Mouse (Mus musculus) stomach, postnatal 0 days (tissue): ENCODE data around the gene Elovl5. TPM values are rescaled to one million over a fixed set of nuclear protein-coding genes. Genes with fewer than 3 reads are reported as not detected.

Experiments
- ATAC-seq: fragments of 200-750 bp; cut with Nextera tagmentation; 2 replicates; pipeline ENCODE4 v1.8.0; 2017; ENCODE audit not compliant: low FRiP score, low TSS enrichment
- DNase-seq: peaks from one replicate; pipeline ENCODE4 v3.0.0-alpha.2; 2016; ENCODE audit warnings: low spot score
- H3K27ac ChIP-seq: fragments of 300-500 bp; sonication (generic); replicated peaks from 2 replicates; pipeline ENCODE4 v1.5.1; 2014; ENCODE audit warnings: mild to moderate bottlenecking, control low read depth
- H3K27me3 ChIP-seq: fragments of 300-500 bp; sonication (generic); 2 replicates; pipeline ENCODE4 v1.6.1; 2014; ENCODE audit warnings: low read length; ENCODE audit not compliant: control insufficient read depth, insufficient read depth
- H3K36me3 ChIP-seq: fragments of 300-500 bp; sonication (generic); 2 replicates; pipeline ENCODE4 v1.6.1; 2014; ENCODE audit warnings: low read length, mixed read lengths; ENCODE audit not compliant: control insufficient read depth, insufficient read depth
- H3K4me1 ChIP-seq: fragments of 300-500 bp; sonication (generic); replicated peaks from 2 replicates; pipeline ENCODE4 v1.6.1; 2014; ENCODE audit warnings: antibody characterized with exemption; ENCODE audit not compliant: control insufficient read depth, insufficient read depth
- H3K4me2 ChIP-seq: fragments of 300-500 bp; sonication (generic); replicated peaks from 2 replicates; pipeline ENCODE4 v1.6.1; 2014; ENCODE audit warnings: low read depth, mild to moderate bottlenecking, control low read depth, moderate library complexity
- H3K4me3 ChIP-seq: fragments of 300-500 bp; sonication (generic); 2 replicates; pipeline ENCODE4 v1.5.1; 2014; ENCODE audit warnings: low read depth, low read length, control low read depth
- H3K9ac ChIP-seq: fragments of 300-500 bp; sonication (generic); 2 replicates; pipeline ENCODE4 v1.6.1; 2014; ENCODE audit warnings: mild to moderate bottlenecking, low read length, control low read depth, mixed read lengths
- H3K9me3 ChIP-seq: fragments of 300-500 bp; sonication (generic); 2 replicates; pipeline ENCODE4 v1.6.1; 2016; ENCODE audit warnings: low read length; ENCODE audit not compliant: control insufficient read depth
- CTCF ChIP-seq: IDR thresholded peaks from 2 replicates; pipeline ENCODE4 v1.5.1; 2016; ENCODE audit warnings: antibody characterized with exemption, low read depth, mild to moderate bottlenecking, moderate library complexity
- EP300 ChIP-seq: optimal IDR thresholded peaks from 2 replicates; pipeline ENCODE3; 2016; ENCODE audit warnings: antibody characterized with exemption
- WGBS: fragments of 180-500 bp; shearing (Covaris S2); extraction: QIAGEN DNeasy Blood & Tissue Kit; methylation state at CpG from one replicate; pipeline ENCODE4 v1.1.7; 2014; 5-methylcytosine and 5-hydroxymethylcytosine counted together
- polyA plus RNA-seq: library from polyadenylated mRNA; unstranded; fragments of >200 nt; fragmentation: Nextera tagmentation; extraction: Ambion mirVana; gene quantifications from 2 replicates; pipeline ENCODE4 v1.2.1, GENCODE M21; 2015

The Elovl5 gene
- polyA plus RNA-seq, 1 experiment from 2014 or later, result 38.0 TPM

- Histone ChIP-seq H3K27ac (no peak overlapping the region), H3K27me3 (no peaks in the 10 kb centered on the region), H3K4me1 (peaks cover 4% of the 10 kb centered on the region; the same call in 1 of the 2 replicates), H3K9ac (no peak overlapping the region), H3K4me3 (no peak overlapping the region), H3K4me2 (no peak overlapping the region), H3K9me3 (no peaks in the 10 kb centered on the region), H3K36me3 (no peaks in the 10 kb centered on the region)
- WGBS, result 82% methylated on average over 3 of the region's 3 CpGs
- TF ChIP-seq CTCF (no peak), EP300 (no peak)
- no peak for ATAC-seq
- no peak for DNase-seq
Measured at GRCm38 (mm10) chr9:77944195-77944594, 27.0 kb downstream of the Elovl5 start.

- H3K9me3 ChIP-seq, result no peaks in the 10 kb centered on the region
- H3K4me1 ChIP-seq, result no peaks in the 10 kb centered on the region
- no peak for TF ChIP-seq EP300
- WGBS, result 61% methylated on average over 6 of the region's 6 CpGs
- ATAC-seq (peak; percentile 40; the same call in 1 of the 2 replicates), DNase-seq (no peak)
- H3K27me3 ChIP-seq, result no peaks in the 10 kb centered on the region
- H3K36me3 ChIP-seq, result no peaks in the 10 kb centered on the region
- H3K9ac ChIP-seq, result no peak overlapping the region
- no peak overlapping the region for H3K4me2 ChIP-seq
- no peak overlapping the region for H3K4me3 ChIP-seq
- H3K27ac ChIP-seq, result 0 out of 2 replicates have a peak overlapping the region, but pooled peaks have one; percentile 14
Measured at GRCm38 (mm10) chr9:77945792-77946666, 28.9 kb downstream of the Elovl5 start.

DNA sequence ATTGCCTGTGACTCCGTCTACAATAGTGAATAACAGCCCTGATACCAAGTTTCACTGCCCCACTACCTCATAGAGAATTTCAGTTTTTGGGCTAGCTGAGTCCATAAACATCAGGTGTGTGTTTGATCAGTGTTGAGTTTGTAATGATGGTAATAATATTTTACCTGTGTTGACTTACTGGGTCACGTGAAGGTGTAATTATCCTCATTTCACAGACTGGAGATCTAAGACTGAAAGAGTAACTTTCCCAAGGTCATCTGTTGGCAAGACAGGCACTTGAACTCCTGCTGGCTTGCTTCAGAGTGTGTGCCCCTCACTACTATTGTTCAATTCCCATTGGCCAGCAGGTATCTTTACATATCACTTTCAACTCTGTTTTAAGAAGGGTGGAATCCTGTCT is 31.1 kb downstream of the Elovl5 start:
- TF ChIP-seq CTCF (no peak), EP300 (no peak)
- H3K27me3 ChIP-seq, result no peaks in the 10 kb centered on the region
- H3K4me2 ChIP-seq, result no peak overlapping the region
- no peak overlapping the region for H3K4me3 ChIP-seq
- no peaks in the 10 kb centered on the region for H3K36me3 ChIP-seq
- DNase-seq (no peak), ATAC-seq (no peak)
- no peak overlapping the region for H3K27ac ChIP-seq
- no peaks in the 10 kb centered on the region for H3K9me3 ChIP-seq
- H3K4me1 ChIP-seq, result no peaks in the 10 kb centered on the region
- no peak overlapping the region for H3K9ac ChIP-seq
- WGBS, result 86% methylated on average over 2 of the region's 2 CpGs

- Histone ChIP-seq H3K9ac (no peak overlapping the region), H3K4me1 (no peaks in the 10 kb centered on the region), H3K4me2 (no peak overlapping the region), H3K27ac (no peak overlapping the region), H3K36me3 (no peaks in the 10 kb centered on the region), H3K4me3 (no peak overlapping the region), H3K9me3 (no peaks in the 10 kb centered on the region), H3K27me3 (no peaks in the 10 kb centered on the region)
- ATAC-seq (no peak), DNase-seq (no peak)
- 38% methylated on average over 7 of the region's 7 CpGs for WGBS
- TF ChIP-seq EP300 (no peak), CTCF (no peak)
Measured at GRCm38 (mm10) chr9:77949753-77950268, 32.6 kb downstream of the Elovl5 start.

GRCm38 (mm10) chr9:77950841-77951475 is 33.8 kb downstream of the Elovl5 start:
- DNase-seq (no peak), ATAC-seq (no peak)
- no peaks in the 10 kb centered on the region for H3K27me3 ChIP-seq
- H3K9me3 ChIP-seq, result no peaks in the 10 kb centered on the region
- no peak overlapping the region for H3K9ac ChIP-seq
- WGBS, result 92% methylated on average over 7 of the region's 7 CpGs
- no peak overlapping the region for H3K4me3 ChIP-seq
- no peak for TF ChIP-seq EP300
- TF ChIP-seq CTCF, result no peak
- no peaks in the 10 kb centered on the region for H3K4me1 ChIP-seq
- no peak overlapping the region for H3K4me2 ChIP-seq
- H3K36me3 ChIP-seq, result no peaks in the 10 kb centered on the region
- no peak overlapping the region for H3K27ac ChIP-seq

DNA sequence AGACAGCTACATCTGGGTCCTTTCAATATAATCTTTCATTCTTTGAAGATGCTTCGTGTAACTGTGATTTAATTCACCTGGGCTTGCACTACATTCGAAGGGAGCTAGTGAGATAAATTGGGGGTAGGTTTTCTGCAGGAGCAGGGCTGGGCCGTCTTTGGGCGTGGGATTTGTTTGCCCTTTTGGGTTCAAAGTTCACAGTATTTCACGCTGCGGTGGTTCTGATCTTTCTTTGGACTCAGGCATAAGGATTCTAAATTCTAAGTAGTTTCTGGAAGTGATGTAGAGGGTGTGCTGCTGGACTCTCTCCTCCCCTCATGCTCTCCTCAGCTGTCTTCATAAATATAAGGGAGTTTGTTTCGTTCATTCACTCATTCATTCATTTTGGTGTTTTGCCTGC is 34.8 kb downstream of the Elovl5 start:
- H3K9me3 ChIP-seq, result no peaks in the 10 kb centered on the region
- H3K27ac ChIP-seq, result no peak overlapping the region
- no peak for ATAC-seq
- DNase-seq, result no peak
- no peak overlapping the region for H3K4me2 ChIP-seq
- no peak for TF ChIP-seq EP300
- no peak for TF ChIP-seq CTCF
- no peak overlapping the region for H3K4me3 ChIP-seq
- no peaks in the 10 kb centered on the region for H3K36me3 ChIP-seq
- 39% methylated on average over 7 of the region's 7 CpGs for WGBS
- H3K4me1 ChIP-seq, result no peaks in the 10 kb centered on the region
- H3K27me3 ChIP-seq, result no peaks in the 10 kb centered on the region
- no peak overlapping the region for H3K9ac ChIP-seq
